Comparison of ENCODE assay signal across 20 mouse cellular contexts in the genomic region with DNA sequence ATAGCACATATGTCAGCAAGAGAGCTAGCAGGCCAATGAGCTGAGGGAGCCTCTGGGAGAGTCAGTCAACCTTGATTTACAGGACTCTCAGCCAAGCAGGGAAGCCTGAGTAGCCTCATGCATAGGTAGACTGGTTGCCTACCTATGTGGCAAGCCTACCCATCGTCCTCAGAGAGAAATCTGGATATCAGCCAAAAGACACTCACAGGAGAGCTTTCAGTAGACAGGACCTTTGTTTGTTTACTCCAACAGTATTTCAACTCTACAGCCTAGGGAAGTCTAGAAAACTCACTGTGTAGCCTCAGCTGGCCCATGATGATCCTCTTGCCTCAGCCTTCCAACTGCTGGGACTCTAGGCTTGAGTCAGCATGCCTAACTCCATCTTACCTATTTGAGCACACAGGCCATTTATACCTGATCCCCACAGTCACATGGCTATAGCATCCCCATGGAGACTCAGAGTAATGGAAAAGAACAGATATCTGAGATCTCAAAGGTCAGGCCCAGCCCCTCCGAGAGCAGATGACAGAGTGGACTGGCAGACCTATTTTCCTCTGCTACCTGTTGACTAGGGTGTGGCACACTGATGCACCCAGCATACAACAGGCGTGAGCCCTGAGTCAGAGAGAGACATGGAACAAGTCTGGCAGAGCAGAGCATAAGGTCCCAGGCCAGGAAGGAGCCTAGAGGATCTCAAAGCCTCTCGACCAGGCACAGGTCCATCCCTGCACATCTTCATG. TPM values are rescaled to one million over a fixed set of nuclear protein-coding genes. Genes with fewer than 3 reads are reported as not detected.
DNase-seq lines count a peak whose midpoint lies in the region; ATAC-seq lines count a peak whose summit lies in the region.
"Had no signal": no experiment of that assay in that cellular context is flagged by ENCODE, and none has a peak within 500 bp of the region (broad histone marks: within the 10 kb centered on the region; RNA-seq: fewer than 3 reads in every experiment).

No protein-coding gene starts in this region.

- 91% methylated on average over 4 of the region's 4 CpGs for WGBS in midbrain, embryonic 11.5 days
- WGBS in midbrain, embryonic 15.5 days: 88% methylated on average over 4 of the region's 4 CpGs
- WGBS in intestine, embryonic 16.5 days: 80% methylated on average over 4 of the region's 4 CpGs
- WGBS in liver, embryonic 16.5 days (ENCODE audit: insufficient replicate concordance): 69% methylated on average over 4 of the region's 4 CpGs

- H3K36me3 ChIP-seq in midbrain, embryonic 11.5 days (ENCODE audit: control insufficient read depth, insufficient read depth, low read length): peaks cover 5% of the 10 kb centered on the region
- H3K36me3 ChIP-seq in midbrain, embryonic 15.5 days (replicated peaks): 0 out of 2 replicates have a peak, but pooled peaks cover 3% of the 10 kb centered on the region
- H3K36me3 ChIP-seq in intestine, embryonic 16.5 days (ENCODE audit: control insufficient read depth, insufficient read depth, low read length): peaks cover 26% of the 10 kb centered on the region
- H3K36me3 ChIP-seq in liver, embryonic 16.5 days (ENCODE audit: control insufficient read depth, insufficient read depth): peaks cover 8% of the 10 kb centered on the region; the same call in 1 of the 2 replicates
- H3K36me3 ChIP-seq: G1E had no signal

- peak; percentile 14 for DNase-seq in midbrain, embryonic 11.5 days (ENCODE audit: low spot score, missing footprints)
- DNase-seq in thymus, postnatal 25 days: no peak
- DNase-seq in adrenal gland, adult 8-10 months: no peak
- no peak for DNase-seq in layer of hippocampus, postnatal 36 days
- DNase-seq: adrenal gland, postnatal 10 days; cerebellum, adult 11-12 months; cerebellum, adult 9-10 months; cerebellum, postnatal 25 days; gastrocnemius, postnatal 14 days; heart, adult 2 months; heart, postnatal 14 days had no signal

- H3K9me3 ChIP-seq in midbrain, embryonic 11.5 days (ENCODE audit: control insufficient read depth, low read length): no peaks in the 10 kb centered on the region
- H3K9me3 ChIP-seq in midbrain, embryonic 15.5 days: no peaks in the 10 kb centered on the region
- no peaks in the 10 kb centered on the region for H3K9me3 ChIP-seq in intestine, embryonic 16.5 days (ENCODE audit: control insufficient read depth, low read length)
- no peaks in the 10 kb centered on the region for H3K9me3 ChIP-seq in liver, embryonic 16.5 days (replicated peaks; ENCODE audit: control insufficient read depth, low read length)
- H3K9me3 ChIP-seq: embryonic facial prominence, embryonic 12.5 days; forebrain, embryonic 15.5 days; G1E; heart, embryonic 15.5 days; hindbrain, embryonic 13.5 days had no signal

- H3K4me1 ChIP-seq in midbrain, embryonic 11.5 days (ENCODE audit: control insufficient read depth, insufficient read depth, low read length): no peaks in the 10 kb centered on the region
- H3K4me1 ChIP-seq in midbrain, embryonic 15.5 days: no peaks in the 10 kb centered on the region
- H3K4me1 ChIP-seq in intestine, embryonic 16.5 days (ENCODE audit: control insufficient read depth, insufficient read depth, low read length): peaks cover 5% of the 10 kb centered on the region
- peaks cover 4% of the 10 kb centered on the region; the same call in 1 of the 2 replicates for H3K4me1 ChIP-seq in liver, embryonic 16.5 days (ENCODE audit: control insufficient read depth, low read depth, low read length)
- H3K4me1 ChIP-seq: embryonic facial prominence, embryonic 12.5 days; forebrain, embryonic 15.5 days; hindbrain, embryonic 13.5 days had no signal

- H3K4me2 ChIP-seq in midbrain, embryonic 11.5 days: no peak overlapping the region
- H3K4me2 ChIP-seq in midbrain, embryonic 15.5 days: no peak overlapping the region
- H3K4me2 ChIP-seq in intestine, embryonic 16.5 days (ENCODE audit: low read depth, low read length): no peak overlapping the region
- H3K4me2 ChIP-seq in liver, embryonic 16.5 days (ENCODE audit: low read depth, low read length): no peak overlapping the region
- H3K4me2 ChIP-seq: embryonic facial prominence, embryonic 12.5 days; forebrain, embryonic 15.5 days; heart, embryonic 11.5 days; heart, embryonic 15.5 days; hindbrain, embryonic 13.5 days had no signal

- H3K27me3 ChIP-seq in midbrain, embryonic 11.5 days (ENCODE audit: control insufficient read depth, insufficient read depth, low read length): no peaks in the 10 kb centered on the region
- H3K27me3 ChIP-seq in midbrain, embryonic 15.5 days (replicated peaks): no peaks in the 10 kb centered on the region
- H3K27me3 ChIP-seq in intestine, embryonic 16.5 days (replicated peaks; ENCODE audit: control insufficient read depth, insufficient read depth, low read length): no peaks in the 10 kb centered on the region
- H3K27me3 ChIP-seq in liver, embryonic 16.5 days (ENCODE audit: control insufficient read depth, insufficient read depth, low read depth, low read length): no peaks in the 10 kb centered on the region
- H3K27me3 ChIP-seq: embryonic facial prominence, embryonic 12.5 days; forebrain, embryonic 15.5 days; heart, embryonic 15.5 days; hindbrain, embryonic 13.5 days had no signal

- no peak overlapping the region for H3K9ac ChIP-seq in midbrain, embryonic 11.5 days (ENCODE audit: low read length)
- no peak overlapping the region for H3K9ac ChIP-seq in midbrain, embryonic 15.5 days
- H3K9ac ChIP-seq in intestine, embryonic 16.5 days (ENCODE audit: low read depth, low read length): no peak overlapping the region
- no peak overlapping the region for H3K9ac ChIP-seq in liver, embryonic 16.5 days (ENCODE audit: low read depth, low read length)
- H3K9ac ChIP-seq: embryonic facial prominence, embryonic 12.5 days; forebrain, embryonic 15.5 days; heart, embryonic 15.5 days; hindbrain, embryonic 13.5 days had no signal

- H3K27ac ChIP-seq in midbrain, embryonic 11.5 days (ENCODE audit: low read depth, low read length): no peak overlapping the region
- no peak overlapping the region for H3K27ac ChIP-seq in midbrain, embryonic 15.5 days
- H3K27ac ChIP-seq in intestine, embryonic 16.5 days (ENCODE audit: low read length): no peak overlapping the region
- no peak overlapping the region for H3K27ac ChIP-seq in liver, embryonic 16.5 days (ENCODE audit: low read length)
- H3K27ac ChIP-seq: embryonic facial prominence, embryonic 12.5 days; forebrain, embryonic 15.5 days; heart, adult 2 months; heart, embryonic 15.5 days; hindbrain, embryonic 13.5 days had no signal

- no peak for ATAC-seq in midbrain, embryonic 11.5 days (ENCODE audit: low FRiP score)
- ATAC-seq in midbrain, embryonic 15.5 days (replicated peaks): no peak
- peak; percentile 75 for ATAC-seq in intestine, embryonic 16.5 days
- peak; percentile 71 for ATAC-seq in liver, embryonic 16.5 days (ENCODE audit: low read depth)
- ATAC-seq: forebrain, embryonic 15.5 days had no signal

- H3K4me3 ChIP-seq in midbrain, embryonic 11.5 days (ENCODE audit: low read depth, low read length): no peak overlapping the region
- no peak overlapping the region for H3K4me3 ChIP-seq in midbrain, embryonic 15.5 days
- H3K4me3 ChIP-seq in intestine, embryonic 16.5 days (ENCODE audit: low read length): no peak overlapping the region
- H3K4me3 ChIP-seq in liver, embryonic 16.5 days (ENCODE audit: low read depth, low read length): no peak overlapping the region
- H3K4me3 ChIP-seq: embryonic facial prominence, embryonic 12.5 days; forebrain, embryonic 15.5 days; heart, adult 2 months; heart, embryonic 15.5 days; hindbrain, embryonic 13.5 days had no signal

RNA-seq across cellular contexts. Expression of gene Ppp6r3, which starts 37.2 kb away (rescaled TPM):
- 81.8 and 84.2 TPM in 2 replicates for polyA plus RNA-seq in midbrain, embryonic 11.5 days (2014; fragmentation: Nextera tagmentation; extraction: Ambion mirVana)
- polyA plus RNA-seq in midbrain, embryonic 15.5 days (2015; fragmentation: Nextera tagmentation; extraction: Ambion mirVana): 55.7 and 65.4 TPM in 2 replicates
- polyA plus RNA-seq in intestine, embryonic 16.5 days (2015; fragmentation: Nextera tagmentation; extraction: Ambion mirVana): 43.1 and 45.1 TPM in 2 replicates
- polyA plus RNA-seq in liver, embryonic 16.5 days (2015; fragmentation: Nextera tagmentation; extraction: Ambion mirVana): 23.9 and 24.6 TPM in 2 replicates
- 100 to 1,000 TPM in 3 of 4 experiments, 10 to 100 TPM in 1; 85.3 to 110 (median 106) TPM for total RNA-seq in adrenal gland, adult 8-10 months (2022)
- 10 to 100 TPM; 82.0 to 89.2 TPM for total RNA-seq in layer of hippocampus, postnatal 36 days (2021)

Comparison
In these comparisons a context has a peak if more than half of its experiments do, and no peak if none do; other contexts are left out.
1. ATAC-seq: peak in intestine, embryonic 16.5 days (single experiment) and liver, embryonic 16.5 days (single experiment); none in midbrain, embryonic 11.5 days (single experiment) and midbrain, embryonic 15.5 days (single experiment).